Mouse (Mus musculus): ENCODE results near the gene Pard6b. TPM values are rescaled to one million over a fixed set of nuclear protein-coding genes. Genes with fewer than 3 reads are reported as not detected.
"Not testable (repeated sequence)": the region's sequence is repeated elsewhere in the genome, so short reads cannot be mapped to it uniquely, and the experiment has no call there.

Pard6b gene
- polyA plus RNA-seq, 1 experiment from 2014 or later: 7.5 TPM

GRCm38 (mm10) chr2:168107901-168108300, 27.1 kb downstream of the Pard6b start:
- H3K4me1 ChIP-seq; H3K27ac ChIP-seq (replicated peaks); H3K4me3 ChIP-seq; DNase-seq (ENCODE audit: low spot score); H3K27me3 ChIP-seq (ENCODE audit: low read depth, poor library complexity, severe bottlenecking); H3K9me3 ChIP-seq (replicated peaks); H3K36me3 ChIP-seq: not testable (repeated sequence)
- 90% methylated on average over 6 of the region's 6 CpGs for WGBS

GRCm38 (mm10) chr2:168111902-168112301, 31.1 kb downstream of the Pard6b start:
- Histone ChIP-seq H3K4me1 (peaks cover 26% of the 10 kb centered on the region), H3K36me3 (no peaks in the 10 kb centered on the region), H3K27ac (replicated peaks) (0 out of 2 replicates have a peak overlapping the region, but pooled peaks have one; percentile 18), H3K27me3 (ENCODE audit: low read depth, poor library complexity, severe bottlenecking) (peaks cover 13% of the 10 kb centered on the region), H3K9me3 (replicated peaks) (no peaks in the 10 kb centered on the region), H3K4me3 (no peak overlapping the region)
- 12% methylated on average over 7 of the region's 7 CpGs for WGBS
- DNase-seq (ENCODE audit: low spot score): peak; percentile 78

- peaks cover 37% of the 10 kb centered on the region for H3K4me1 ChIP-seq
- no peak overlapping the region for H3K27ac ChIP-seq (replicated peaks)
- H3K9me3 ChIP-seq (replicated peaks): no peaks in the 10 kb centered on the region
- no peak for DNase-seq (ENCODE audit: low spot score)
- no peaks in the 10 kb centered on the region for H3K36me3 ChIP-seq
- H3K4me3 ChIP-seq: no peak overlapping the region
- H3K27me3 ChIP-seq (ENCODE audit: low read depth, poor library complexity, severe bottlenecking): peaks cover 25% of the 10 kb centered on the region
- 91% methylated on average over 9 of the region's 9 CpGs for WGBS
Observed at GRCm38 (mm10) chr2:168113263-168113662, 32.5 kb downstream of the Pard6b start.

GRCm38 (mm10) chr2:168113692-168114091, 32.9 kb downstream of the Pard6b start:
- Histone ChIP-seq H3K4me1 (peaks cover 37% of the 10 kb centered on the region), H3K4me3 (no peak overlapping the region), H3K27ac (replicated peaks) (no peak overlapping the region), H3K27me3 (ENCODE audit: low read depth, poor library complexity, severe bottlenecking) (peaks cover 29% of the 10 kb centered on the region), H3K36me3 (no peaks in the 10 kb centered on the region), H3K9me3 (replicated peaks) (no peaks in the 10 kb centered on the region)
- 86% methylated on average over 5 of the region's 5 CpGs for WGBS
- no peak for DNase-seq (ENCODE audit: low spot score)

- H3K4me3 ChIP-seq: peak overlapping the region; percentile 11; the same call in 1 of the 2 replicates
- H3K4me1 ChIP-seq: peaks cover 37% of the 10 kb centered on the region
- H3K36me3 ChIP-seq: no peaks in the 10 kb centered on the region
- H3K27me3 ChIP-seq (ENCODE audit: low read depth, poor library complexity, severe bottlenecking): peaks cover 34% of the 10 kb centered on the region
- WGBS: 15% methylated on average over 17 of the region's 17 CpGs
- no peaks in the 10 kb centered on the region for H3K9me3 ChIP-seq (replicated peaks)
- peak; percentile 92 for DNase-seq (ENCODE audit: low spot score)
- peak overlapping the region; percentile 86 for H3K27ac ChIP-seq (replicated peaks)
Observed at GRCm38 (mm10) chr2:168114699-168115350, 34.0 kb downstream of the Pard6b start.

GRCm38 (mm10) chr2:168115826-168116225, 35.0 kb downstream of the Pard6b start:
- Histone ChIP-seq H3K9me3 (replicated peaks) (no peaks in the 10 kb centered on the region), H3K36me3 (no peaks in the 10 kb centered on the region), H3K4me1 (peaks cover 37% of the 10 kb centered on the region), H3K4me3 (no peak overlapping the region), H3K27ac (replicated peaks) (peak overlapping the region; percentile 86), H3K27me3 (ENCODE audit: low read depth, poor library complexity, severe bottlenecking) (peaks cover 34% of the 10 kb centered on the region)
- WGBS: 87% methylated on average over 3 of the region's 3 CpGs
- no peak for DNase-seq (ENCODE audit: low spot score)

- H3K27me3 ChIP-seq (ENCODE audit: low read depth, poor library complexity, severe bottlenecking): peaks cover 34% of the 10 kb centered on the region
- peak; percentile 81 for DNase-seq (ENCODE audit: low spot score)
- no peaks in the 10 kb centered on the region for H3K36me3 ChIP-seq
- H3K4me1 ChIP-seq: peaks cover 35% of the 10 kb centered on the region
- H3K27ac ChIP-seq (replicated peaks): peak overlapping the region; percentile 82
- WGBS: under 1% methylated on average over 37 of the region's 37 CpGs
- peak overlapping the region; percentile 62 for H3K4me3 ChIP-seq
- no peaks in the 10 kb centered on the region for H3K9me3 ChIP-seq (replicated peaks)
Observed at GRCm38 (mm10) chr2:168117147-168117546, 36.3 kb downstream of the Pard6b start.

GRCm38 (mm10) chr2:168117553-168117952, 36.7 kb downstream of the Pard6b start:
- Histone ChIP-seq H3K9me3 (replicated peaks) (0 out of 2 replicates have a peak, but pooled peaks cover 3% of the 10 kb centered on the region), H3K4me3 (peak overlapping the region; percentile 62), H3K27me3 (ENCODE audit: low read depth, poor library complexity, severe bottlenecking) (peaks cover 34% of the 10 kb centered on the region), H3K27ac (replicated peaks) (peak overlapping the region; percentile 82), H3K36me3 (no peaks in the 10 kb centered on the region), H3K4me1 (peaks cover 34% of the 10 kb centered on the region)
- 2% methylated on average over 13 of the region's 13 CpGs for WGBS
- DNase-seq (ENCODE audit: low spot score): no peak

GRCm38 (mm10) chr2:168117967-168118366, 37.2 kb downstream of the Pard6b start:
- peaks cover 34% of the 10 kb centered on the region for H3K4me1 ChIP-seq
- H3K27me3 ChIP-seq (ENCODE audit: low read depth, poor library complexity, severe bottlenecking): peaks cover 34% of the 10 kb centered on the region
- H3K27ac ChIP-seq (replicated peaks): 0 out of 2 replicates have a peak overlapping the region, but pooled peaks have one; percentile 82
- H3K4me3 ChIP-seq: peak overlapping the region; percentile 62
- no peaks in the 10 kb centered on the region for H3K36me3 ChIP-seq
- WGBS: 55% methylated on average over 16 of the region's 16 CpGs
- no peak for DNase-seq (ENCODE audit: low spot score)
- H3K9me3 ChIP-seq (replicated peaks): 0 out of 2 replicates have a peak, but pooled peaks cover 3% of the 10 kb centered on the region

- whole genome bisulfite sequencing: 89% methylated on average over 3 of the region's 3 CpGs
- Histone ChIP-seq H3K4me1 (peaks cover 34% of the 10 kb centered on the region), H3K27me3 (ENCODE audit: low read depth, poor library complexity, severe bottlenecking) (peaks cover 34% of the 10 kb centered on the region), H3K4me3 (no peak overlapping the region), H3K27ac (replicated peaks) (no peak overlapping the region), H3K36me3 (no peaks in the 10 kb centered on the region), H3K9me3 (replicated peaks) (0 out of 2 replicates have a peak, but pooled peaks cover 3% of the 10 kb centered on the region)
- no peak for DNase-seq (ENCODE audit: low spot score)
Observed at GRCm38 (mm10) chr2:168118456-168118855, 37.7 kb downstream of the Pard6b start.

GRCm38 (mm10) chr2:168119123-168119522, 38.3 kb downstream of the Pard6b start:
- peaks cover 34% of the 10 kb centered on the region for H3K27me3 ChIP-seq (ENCODE audit: low read depth, poor library complexity, severe bottlenecking)

GRCm38 (mm10) chr2:168120906-168121305, 40.1 kb downstream of the Pard6b start:
- Histone ChIP-seq H3K4me3 (no peak overlapping the region), H3K27me3 (ENCODE audit: low read depth, poor library complexity, severe bottlenecking) (peaks cover 30% of the 10 kb centered on the region), H3K9me3 (replicated peaks) (0 out of 2 replicates have a peak, but pooled peaks cover 3% of the 10 kb centered on the region), H3K27ac (replicated peaks) (no peak overlapping the region), H3K36me3 (no peaks in the 10 kb centered on the region), H3K4me1 (peaks cover 38% of the 10 kb centered on the region)
- no peak for DNase-seq (ENCODE audit: low spot score)
- 84% methylated on average over 4 of the region's 4 CpGs for WGBS

More at GRCm38 (mm10) chr2:168119123-168119522, 38.3 kb downstream of the Pard6b start:
- Histone ChIP-seq H3K27ac (replicated peaks) (peak overlapping the region; percentile 23; the same call in 1 of the 2 replicates), H3K4me1 (peaks cover 38% of the 10 kb centered on the region), H3K36me3 (no peaks in the 10 kb centered on the region), H3K4me3 (no peak overlapping the region), H3K9me3 (replicated peaks) (0 out of 2 replicates have a peak, but pooled peaks cover 3% of the 10 kb centered on the region)
- no peak for DNase-seq (ENCODE audit: low spot score)
- 75% methylated on average over 12 of the region's 12 CpGs for WGBS

- DNase-seq (ENCODE audit: low spot score): no peak
- Histone ChIP-seq H3K4me1 (peaks cover 38% of the 10 kb centered on the region), H3K4me3 (no peak overlapping the region), H3K36me3 (no peaks in the 10 kb centered on the region), H3K27me3 (ENCODE audit: low read depth, poor library complexity, severe bottlenecking) (peaks cover 5% of the 10 kb centered on the region; the same call in 1 of the 2 replicates), H3K27ac (replicated peaks) (no peak overlapping the region), H3K9me3 (replicated peaks) (0 out of 2 replicates have a peak, but pooled peaks cover 3% of the 10 kb centered on the region)
- WGBS: 90% methylated on average over 6 of the region's 6 CpGs
Observed at GRCm38 (mm10) chr2:168123652-168124051, 42.8 kb downstream of the Pard6b start.
